Mouse (Mus musculus): ENCODE results near the gene Gas8. TPM values are rescaled to one million over a fixed set of nuclear protein-coding genes. Genes with fewer than 3 reads are reported as not detected.
"Not testable (repeated sequence)": the region's sequence is repeated elsewhere in the genome, so short reads cannot be mapped to it uniquely, and the experiment has no call there.

Gene Gas8
- polyA plus RNA-seq, 1 experiment from 2014 or later: 43.7 TPM

DNA sequence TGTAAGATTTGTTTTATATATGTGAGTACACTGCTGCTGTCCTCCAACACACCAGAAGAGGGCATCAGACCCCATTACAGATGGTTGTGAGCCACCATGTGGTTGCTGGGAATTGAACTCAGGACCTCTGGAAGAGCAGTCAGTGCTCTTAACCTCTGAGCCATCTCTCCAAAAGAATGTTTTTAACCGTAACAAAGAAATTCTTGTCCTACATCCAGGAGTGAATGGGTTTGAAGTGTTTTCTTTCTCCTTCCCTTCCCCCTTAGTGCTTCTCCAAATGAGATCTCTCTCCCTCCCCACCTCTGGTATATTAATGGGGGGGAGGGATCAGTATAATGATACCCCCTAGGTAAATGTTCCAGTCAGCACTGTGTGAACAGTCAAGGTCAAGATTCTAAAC lies 1.4 kb downstream of the Gas8 start:
- H3K36me3 ChIP-seq (replicated peaks): peaks cover 49% of the 10 kb centered on the region
- DNase-seq (ENCODE audit: low spot score); H3K4me3 ChIP-seq; H3K9me3 ChIP-seq; H3K27ac ChIP-seq (replicated peaks): not testable (repeated sequence)
- WGBS: 88% methylated on average over 1 of the region's 1 CpGs
- H3K4me1 ChIP-seq: peaks cover 34% of the 10 kb centered on the region
- H3K27me3 ChIP-seq (replicated peaks; ENCODE audit: low read depth, poor library complexity, severe bottlenecking): peaks cover 27% of the 10 kb centered on the region

DNA sequence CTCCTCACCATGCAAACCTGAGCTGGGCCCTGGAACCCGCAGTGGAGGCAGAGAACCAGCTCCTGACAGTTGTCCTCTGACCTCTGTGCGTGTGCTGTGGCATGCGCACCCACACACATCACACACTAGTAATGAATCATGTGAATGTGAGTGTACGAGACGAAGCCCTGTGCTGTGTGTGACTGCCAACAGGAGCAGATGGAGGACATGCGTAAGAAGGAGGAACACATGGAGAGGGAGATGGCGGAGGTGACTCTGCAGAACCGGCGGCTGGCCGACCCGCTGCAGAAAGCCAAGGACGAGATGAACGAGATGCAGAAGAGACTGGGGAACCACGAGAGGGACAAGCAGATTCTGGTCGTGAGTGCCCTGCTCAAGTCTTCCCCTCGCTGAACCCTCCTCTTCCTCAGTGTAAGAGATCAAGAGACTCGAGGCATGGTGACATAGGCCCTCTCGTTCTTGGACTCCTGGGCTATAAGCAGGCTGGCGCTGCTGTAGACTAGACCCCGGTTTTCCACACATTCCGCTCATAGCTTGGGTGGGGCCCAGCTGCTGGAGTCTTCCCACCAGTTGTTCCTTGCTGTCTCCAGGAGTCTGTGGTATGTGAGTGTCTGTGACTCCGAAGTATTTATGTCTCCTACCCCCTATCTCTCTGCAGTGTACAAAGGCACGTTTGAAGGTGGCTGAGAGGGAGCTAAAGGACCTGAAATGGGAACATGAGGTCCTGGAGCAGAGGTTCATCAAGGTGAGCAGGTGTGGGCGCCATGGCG lies 9.3 kb downstream of the Gas8 start:
- Histone ChIP-seq H3K4me3 (no peak overlapping the region), H3K27ac (replicated peaks) (no peak overlapping the region), H3K36me3 (replicated peaks) (peaks cover 100% of the 10 kb centered on the region), H3K9me3 (no peaks in the 10 kb centered on the region), H3K4me1 (0 out of 2 replicates have a peak, but pooled peaks cover 5% of the 10 kb centered on the region), H3K27me3 (replicated peaks; ENCODE audit: low read depth, poor library complexity, severe bottlenecking) (0 out of 2 replicates have a peak, but pooled peaks cover 3% of the 10 kb centered on the region)
- no peak for DNase-seq (ENCODE audit: low spot score)
- 93% methylated on average over 25 of the region's 25 CpGs for WGBS

DNA sequence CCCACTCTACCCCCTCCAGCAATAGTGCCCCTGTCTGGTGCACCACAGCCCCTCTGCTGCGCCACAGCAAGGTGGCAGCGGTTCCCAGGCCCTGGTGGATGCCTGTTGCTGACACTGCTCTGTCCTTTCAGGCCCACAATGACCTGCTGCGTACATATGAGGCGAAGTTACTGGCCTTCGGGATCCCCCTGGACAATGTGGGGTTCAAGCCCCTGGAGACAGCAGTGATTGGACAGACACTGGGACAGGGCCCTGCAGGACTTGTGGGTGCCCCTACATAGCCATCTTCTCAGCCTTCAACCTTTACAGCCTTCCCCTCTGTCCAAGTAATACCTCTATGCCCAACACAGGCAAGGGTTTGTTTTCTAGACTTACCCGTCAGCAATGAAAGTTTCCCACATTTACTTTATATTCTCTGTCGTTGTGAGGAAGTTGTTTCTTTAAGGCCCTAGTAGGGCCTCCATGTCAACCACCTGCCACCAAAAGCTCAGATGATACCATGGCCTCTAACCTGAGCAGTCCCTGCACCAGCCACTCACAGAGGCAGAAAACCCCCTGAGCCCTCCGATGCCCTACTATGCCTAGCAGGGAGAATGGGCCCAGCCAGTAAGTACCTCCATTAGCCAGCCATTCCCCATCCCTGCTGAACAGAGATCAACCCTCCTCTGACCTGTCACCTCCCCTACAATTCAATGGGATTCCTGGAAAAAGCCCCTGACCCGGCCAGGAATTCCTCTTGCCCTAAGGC lies 17.8 kb downstream of the Gas8 start:
- H3K4me3 ChIP-seq: no peak overlapping the region
- no peak for DNase-seq (ENCODE audit: low spot score)
- H3K9me3 ChIP-seq: no peaks in the 10 kb centered on the region
- peaks cover 4% of the 10 kb centered on the region; the same call in 1 of the 2 replicates for H3K4me1 ChIP-seq
- peaks cover 58% of the 10 kb centered on the region for H3K36me3 ChIP-seq (replicated peaks)
- H3K27ac ChIP-seq (replicated peaks): no peak overlapping the region
- H3K27me3 ChIP-seq (replicated peaks; ENCODE audit: low read depth, poor library complexity, severe bottlenecking): peaks cover 37% of the 10 kb centered on the region
- WGBS: 84% methylated on average over 9 of the region's 9 CpGs

DNA sequence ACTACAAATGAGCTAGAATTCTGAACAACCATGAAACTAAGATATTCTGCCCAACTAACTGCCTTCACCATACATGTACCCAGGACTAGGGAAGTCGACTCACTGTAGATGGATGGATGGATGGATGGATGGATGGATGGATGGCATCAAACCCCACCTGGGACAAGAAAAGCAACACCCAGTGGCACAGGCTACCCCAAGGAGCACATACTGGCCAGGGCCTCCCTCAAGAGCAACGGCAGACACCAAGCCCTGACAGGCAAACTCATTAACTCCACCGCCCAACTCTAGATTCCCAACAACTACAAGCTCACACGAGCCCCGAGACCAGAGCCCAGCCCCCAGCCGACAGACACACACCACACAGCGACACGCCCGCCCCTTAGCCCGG lies 18.4 kb downstream of the Gas8 start:
- Histone ChIP-seq H3K9me3 (no peaks in the 10 kb centered on the region), H3K27me3 (replicated peaks; ENCODE audit: low read depth, poor library complexity, severe bottlenecking) (peaks cover 37% of the 10 kb centered on the region), H3K4me3 (no peak overlapping the region), H3K27ac (replicated peaks) (no peak overlapping the region), H3K4me1 (peaks cover 4% of the 10 kb centered on the region; the same call in 1 of the 2 replicates), H3K36me3 (replicated peaks) (peaks cover 52% of the 10 kb centered on the region)
- no peak for DNase-seq (ENCODE audit: low spot score)
- 21% methylated on average over 10 of the region's 10 CpGs for WGBS

DNA sequence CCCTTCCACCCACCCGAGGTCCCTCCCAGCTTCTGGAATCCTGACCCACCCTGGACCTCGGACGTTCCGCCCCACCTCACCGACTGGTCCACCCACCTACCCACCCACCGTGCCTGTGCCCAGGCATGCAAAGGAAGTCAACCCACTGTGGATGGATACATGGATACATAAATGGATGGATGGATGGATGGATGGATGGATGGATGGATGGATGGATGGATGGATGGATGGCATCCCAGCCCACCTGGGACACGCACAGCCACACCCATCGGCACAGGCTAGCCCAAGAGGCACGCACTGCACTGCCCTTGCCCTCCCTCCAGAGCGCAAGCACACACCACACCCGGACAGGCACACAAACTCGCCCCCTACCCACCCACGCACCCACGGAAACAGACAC lies 19.0 kb downstream of the Gas8 start:
- H3K36me3 ChIP-seq (replicated peaks): peaks cover 45% of the 10 kb centered on the region
- peaks cover 37% of the 10 kb centered on the region for H3K27me3 ChIP-seq (replicated peaks; ENCODE audit: low read depth, poor library complexity, severe bottlenecking)
- not testable (repeated sequence) for DNase-seq (ENCODE audit: low spot score); H3K4me1 ChIP-seq; H3K9me3 ChIP-seq; H3K27ac ChIP-seq (replicated peaks); H3K4me3 ChIP-seq
- 75% methylated on average over 8 of the region's 14 CpGs for WGBS

DNA sequence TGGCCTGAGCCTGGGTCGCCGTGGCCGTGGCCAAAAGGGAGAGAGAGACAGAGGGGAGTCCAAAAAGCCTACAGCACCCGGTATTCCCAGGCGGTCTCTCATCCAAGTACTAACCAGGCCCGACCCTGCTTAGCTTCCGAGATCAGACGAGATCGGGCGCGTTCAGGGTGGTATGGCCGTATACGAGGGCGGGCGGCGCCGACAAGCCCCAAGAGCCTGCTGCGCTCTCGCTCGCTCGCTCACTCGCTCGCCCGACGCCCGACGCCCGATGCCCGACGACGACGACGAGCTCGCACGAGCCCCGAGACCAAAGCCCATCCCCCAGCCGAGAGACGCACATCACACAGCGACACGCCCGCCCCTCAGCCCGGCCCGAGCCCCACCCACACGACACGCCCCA lies 45.6 kb downstream of the Gas8 start:
- not testable (repeated sequence) for H3K9me3 ChIP-seq; H3K27ac ChIP-seq (replicated peaks); H3K4me1 ChIP-seq; H3K27me3 ChIP-seq (replicated peaks; ENCODE audit: low read depth, poor library complexity, severe bottlenecking); H3K36me3 ChIP-seq (replicated peaks); DNase-seq (ENCODE audit: low spot score); H3K4me3 ChIP-seq
- WGBS: no CpG with 5 or more reads among the region's 45 CpGs

DNA sequence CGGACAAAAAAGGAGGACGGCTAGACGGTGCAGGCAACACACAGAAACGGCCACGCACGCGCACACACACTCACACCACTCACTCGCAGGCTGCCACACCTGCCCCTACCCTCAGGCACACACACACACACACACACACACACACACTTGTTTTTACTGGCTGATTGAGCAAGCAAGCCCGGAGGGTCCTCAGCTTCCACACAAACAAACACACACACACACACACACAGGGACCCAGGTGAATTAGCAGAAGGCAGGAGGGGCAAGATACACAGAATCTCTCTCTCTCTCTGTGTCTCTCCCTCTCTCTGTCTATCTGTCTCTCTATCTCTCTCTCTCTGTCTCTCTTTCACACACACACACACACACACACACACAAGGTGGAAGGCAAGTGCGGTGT lies 56.8 kb downstream of the Gas8 start:
- DNase-seq (ENCODE audit: low spot score); H3K9me3 ChIP-seq; H3K27me3 ChIP-seq (replicated peaks; ENCODE audit: low read depth, poor library complexity, severe bottlenecking); H3K4me3 ChIP-seq; H3K4me1 ChIP-seq; H3K27ac ChIP-seq (replicated peaks); H3K36me3 ChIP-seq (replicated peaks): not testable (repeated sequence)
- WGBS: 77% methylated on average over 5 of the region's 10 CpGs

Other genes starting within 250 kb of the Gas8 start
- gene Fanca, start 200.3 kb upstream of the Gas8 start, polyA plus RNA-seq (2016; fragmentation: Nextera tagmentation; extraction: Ambion mirVana): 49.4 and 52.3 TPM in 2 replicates
- gene Spire2, start 186.1 kb upstream of the Gas8 start, polyA plus RNA-seq (2016; fragmentation: Nextera tagmentation; extraction: Ambion mirVana): 4.3 and 5.8 TPM in 2 replicates
- 141 and 144 TPM in 2 replicates for gene Tcf25, start 145.1 kb upstream of the Gas8 start, polyA plus RNA-seq (2016; fragmentation: Nextera tagmentation; extraction: Ambion mirVana)
- not detected in 2 replicates for gene Mc1r, start 111.7 kb upstream of the Gas8 start, polyA plus RNA-seq (2016; fragmentation: Nextera tagmentation; extraction: Ambion mirVana)
- gene Tubb3, start 107.4 kb upstream of the Gas8 start, polyA plus RNA-seq (2016; fragmentation: Nextera tagmentation; extraction: Ambion mirVana): 223 and 230 TPM in 2 replicates
- 43.5 and 44.5 TPM in 2 replicates for gene Def8, start 95.3 kb upstream of the Gas8 start, polyA plus RNA-seq (2016; fragmentation: Nextera tagmentation; extraction: Ambion mirVana)
- 68.1 and 69.2 TPM in 2 replicates for gene Afg3l1, start 40.9 kb upstream of the Gas8 start, polyA plus RNA-seq (2016; fragmentation: Nextera tagmentation; extraction: Ambion mirVana)
- 11.3 and 12.1 TPM in 2 replicates for gene Dbndd1, start 3.4 kb upstream of the Gas8 start, polyA plus RNA-seq (2016; fragmentation: Nextera tagmentation; extraction: Ambion mirVana)
- 6.2 and 6.3 TPM in 2 replicates for gene Rhou, start 135.1 kb downstream of the Gas8 start, polyA plus RNA-seq (2016; fragmentation: Nextera tagmentation; extraction: Ambion mirVana)

Data from embryonic facial prominence, embryonic 10.5 days (tissue).